Mouse (Mus musculus) midbrain, embryonic 13.5 days (tissue): ENCODE data around the gene Ntn5. TPM values are rescaled to one million over a fixed set of nuclear protein-coding genes. Genes with fewer than 3 reads are reported as not detected.

Source experiments
- ATAC-seq: fragments of 200-750 bp; cut with Nextera tagmentation; 2 replicates; pipeline ENCODE4 v1.8.0; 2017; ENCODE audit warnings: mild to moderate bottlenecking, moderate TSS enrichment, moderate library complexity
- H3K27ac ChIP-seq: fragments of 300-500 bp; sonication (generic); 2 replicates; pipeline ENCODE4 v1.5.1; 2015; ENCODE audit warnings: inconsistent platforms, mild to moderate bottlenecking, moderate library complexity
- H3K27me3 ChIP-seq: fragments of 300-500 bp; sonication (generic); 2 replicates; pipeline ENCODE4 v1.6.1; 2015; ENCODE audit warnings: mild to moderate bottlenecking, inconsistent platforms
- H3K36me3 ChIP-seq: fragments of 300-500 bp; sonication (generic); 2 replicates; pipeline ENCODE4 v1.6.1; 2015; ENCODE audit warnings: mild to moderate bottlenecking, inconsistent platforms
- H3K4me1 ChIP-seq: fragments of 300-500 bp; sonication (generic); replicated peaks from 2 replicates; pipeline ENCODE4 v1.6.1; 2015; ENCODE audit warnings: inconsistent platforms
- H3K4me2 ChIP-seq: fragments of 300-500 bp; sonication (generic); replicated peaks from 2 replicates; pipeline ENCODE4 v1.6.1; 2015; ENCODE audit warnings: moderate library complexity, mild to moderate bottlenecking, inconsistent platforms
- H3K4me3 ChIP-seq: fragments of 300-500 bp; sonication (generic); replicated peaks from 2 replicates; pipeline ENCODE4 v1.5.1; 2015; ENCODE audit warnings: mild to moderate bottlenecking, inconsistent platforms
- H3K9ac ChIP-seq: fragments of 300-500 bp; sonication (generic); replicated peaks from 2 replicates; pipeline ENCODE4 v1.6.1; 2015; ENCODE audit warnings: mild to moderate bottlenecking, inconsistent platforms
- H3K9me3 ChIP-seq: fragments of 300-500 bp; sonication (generic); 2 replicates; pipeline ENCODE4 v1.6.1; 2016; ENCODE audit warnings: mild to moderate bottlenecking, inconsistent platforms
- WGBS: fragments of 180-500 bp; shearing (Covaris S2); methylation state at CpG from one replicate; pipeline ENCODE4 v1.1.7; 2015; 5-methylcytosine and 5-hydroxymethylcytosine counted together
- polyA plus RNA-seq: library from polyadenylated mRNA; unstranded; fragments of >200 nt; fragmentation: Nextera tagmentation; extraction: Ambion mirVana; gene quantifications from 2 replicates; pipeline ENCODE4 v1.2.1, GENCODE M21; 2015

The Ntn5 gene
- polyA plus RNA-seq, 1 experiment from 2014 or later: 0.59 TPM

GRCm38 (mm10) chr7:45702809-45703520 lies 19.1 kb downstream of the Ntn5 start:
- no peaks in the 10 kb centered on the region for H3K36me3 ChIP-seq
- 90% methylated on average over 17 of the region's 17 CpGs for WGBS
- no peaks in the 10 kb centered on the region for H3K9me3 ChIP-seq
- H3K9ac ChIP-seq: peak overlapping the region; percentile 72
- peaks cover 25% of the 10 kb centered on the region for H3K27me3 ChIP-seq
- H3K4me3 ChIP-seq: peak overlapping the region; percentile 57
- H3K4me1 ChIP-seq: peaks cover 82% of the 10 kb centered on the region
- peak overlapping the region; percentile 93 for H3K27ac ChIP-seq
- ATAC-seq: no peak
- peak overlapping the region; percentile 98 for H3K4me2 ChIP-seq

- H3K4me3 ChIP-seq: peak overlapping the region; percentile 57
- no peak for ATAC-seq
Observed at GRCm38 (mm10) chr7:45703521-45704033, 19.8 kb downstream of the Ntn5 start.

GRCm38 (mm10) chr7:45704046-45704559 lies 20.3 kb downstream of the Ntn5 start:
- Histone ChIP-seq H3K4me2 (peak overlapping the region; percentile 98), H3K9me3 (no peaks in the 10 kb centered on the region), H3K27ac (peak overlapping the region; percentile 93), H3K36me3 (no peaks in the 10 kb centered on the region), H3K9ac (peak overlapping the region; percentile 72), H3K4me3 (peak overlapping the region; percentile 57), H3K4me1 (peaks cover 89% of the 10 kb centered on the region), H3K27me3 (peaks cover 14% of the 10 kb centered on the region)
- ATAC-seq: peak; percentile 64
- WGBS: under 1% methylated on average over 13 of the region's 13 CpGs

More at GRCm38 (mm10) chr7:45703521-45704033, 19.8 kb downstream of the Ntn5 start:
- no peaks in the 10 kb centered on the region for H3K9me3 ChIP-seq
- peak overlapping the region; percentile 98 for H3K4me2 ChIP-seq
- peak overlapping the region; percentile 72 for H3K9ac ChIP-seq
- H3K4me1 ChIP-seq: peaks cover 86% of the 10 kb centered on the region
- H3K36me3 ChIP-seq: no peaks in the 10 kb centered on the region
- H3K27ac ChIP-seq: peak overlapping the region; percentile 93
- 43% methylated on average over 12 of the region's 12 CpGs for WGBS
- H3K27me3 ChIP-seq: peaks cover 19% of the 10 kb centered on the region

GRCm38 (mm10) chr7:45704730-45705442 lies 21.1 kb downstream of the Ntn5 start, which contains the start of gene Dbp:
Dbp (plus strand) TSS chr7:45705088.
- Histone ChIP-seq H3K27ac (peak within 1 kb of the TSS; percentile 93), H3K4me1 (peaks cover 90% of the 10 kb centered on the region), H3K4me2 (peak within 1 kb of the TSS; percentile 98), H3K4me3 (peak within 1 kb of the TSS; percentile 57), H3K9me3 (no peaks in the 10 kb centered on the region), H3K36me3 (peaks cover 2% of the 10 kb centered on the region), H3K9ac (peak within 1 kb of the TSS; percentile 80), H3K27me3 (peaks cover 6% of the 10 kb centered on the region; the same call in 1 of the 2 replicates)
- ATAC-seq: peak; percentile 81
- under 1% methylated on average over 36 of the region's 36 CpGs for WGBS

GRCm38 (mm10) chr7:45705443-45705864 lies 21.6 kb downstream of the Ntn5 start:
- H3K9me3 ChIP-seq: no peaks in the 10 kb centered on the region
- peak overlapping the region; percentile 98 for H3K4me2 ChIP-seq
- peaks cover 90% of the 10 kb centered on the region for H3K4me1 ChIP-seq
- no peak for ATAC-seq
- H3K27me3 ChIP-seq: peaks cover under 1% of the 10 kb centered on the region; the same call in 1 of the 2 replicates
- H3K9ac ChIP-seq: peak overlapping the region; percentile 58
- H3K36me3 ChIP-seq: peaks cover 8% of the 10 kb centered on the region
- H3K27ac ChIP-seq: peak overlapping the region; percentile 70
- WGBS: under 1% methylated on average over 21 of the region's 21 CpGs
- peak overlapping the region; percentile 57 for H3K4me3 ChIP-seq

GRCm38 (mm10) chr7:45705873-45706281 lies 22.1 kb downstream of the Ntn5 start:
- WGBS: 0% methylated on average over 7 of the region's 7 CpGs
- H3K4me2 ChIP-seq: peak overlapping the region; percentile 98
- H3K4me1 ChIP-seq: peaks cover 91% of the 10 kb centered on the region
- H3K36me3 ChIP-seq: peaks cover 12% of the 10 kb centered on the region
- no peak overlapping the region for H3K27ac ChIP-seq
- H3K4me3 ChIP-seq: peak overlapping the region; percentile 57
- no peaks in the 10 kb centered on the region for H3K9me3 ChIP-seq
- peak overlapping the region; percentile 80 for H3K9ac ChIP-seq
- ATAC-seq: no peak
- H3K27me3 ChIP-seq: no peaks in the 10 kb centered on the region

- no peaks in the 10 kb centered on the region for H3K27me3 ChIP-seq
- H3K9me3 ChIP-seq: no peaks in the 10 kb centered on the region
- ATAC-seq: no peak
- peak overlapping the region; percentile 57 for H3K4me3 ChIP-seq
- under 1% methylated on average over 38 of the region's 45 CpGs for WGBS
- H3K27ac ChIP-seq: peak overlapping the region; percentile 85; the same call in 1 of the 2 replicates
- H3K4me1 ChIP-seq: peaks cover 83% of the 10 kb centered on the region
- H3K36me3 ChIP-seq: peaks cover 21% of the 10 kb centered on the region
- H3K9ac ChIP-seq: peak overlapping the region; percentile 80
- peak overlapping the region; percentile 98 for H3K4me2 ChIP-seq
Observed at GRCm38 (mm10) chr7:45706721-45707241, 23.0 kb downstream of the Ntn5 start.

- Histone ChIP-seq H3K27me3 (no peaks in the 10 kb centered on the region), H3K4me2 (peak overlapping the region; percentile 98), H3K9me3 (no peaks in the 10 kb centered on the region), H3K9ac (peak overlapping the region; percentile 80), H3K4me3 (peak overlapping the region; percentile 57), H3K27ac (peak overlapping the region; percentile 85), H3K36me3 (peaks cover 28% of the 10 kb centered on the region), H3K4me1 (peaks cover 79% of the 10 kb centered on the region)
- WGBS: under 1% methylated on average over 27 of the region's 27 CpGs
- no peak for ATAC-seq
Observed at GRCm38 (mm10) chr7:45707375-45707967, 23.6 kb downstream of the Ntn5 start.

- WGBS: 53% methylated on average over 13 of the region's 13 CpGs
- peaks cover 74% of the 10 kb centered on the region for H3K4me1 ChIP-seq
Observed at GRCm38 (mm10) chr7:45708221-45708761, 24.5 kb downstream of the Ntn5 start.

GRCm38 (mm10) chr7:45709036-45709435 lies 25.2 kb downstream of the Ntn5 start:
- WGBS: 27% methylated on average over 6 of the region's 6 CpGs
- ATAC-seq: peak; percentile 21
- Histone ChIP-seq H3K9me3 (no peaks in the 10 kb centered on the region), H3K4me1 (peaks cover 70% of the 10 kb centered on the region), H3K4me2 (peak overlapping the region; percentile 98), H3K27ac (peak overlapping the region; percentile 85), H3K36me3 (peaks cover 39% of the 10 kb centered on the region), H3K4me3 (no peak overlapping the region; the same call in 1 of the 2 replicates), H3K27me3 (no peaks in the 10 kb centered on the region), H3K9ac (no peak overlapping the region; the same call in 1 of the 2 replicates)

More at GRCm38 (mm10) chr7:45708221-45708761, 24.5 kb downstream of the Ntn5 start:
- Histone ChIP-seq H3K36me3 (peaks cover 36% of the 10 kb centered on the region), H3K9ac (no peak overlapping the region), H3K4me3 (no peak overlapping the region), H3K27me3 (no peaks in the 10 kb centered on the region), H3K4me2 (peak overlapping the region; percentile 98), H3K27ac (peak overlapping the region; percentile 85), H3K9me3 (no peaks in the 10 kb centered on the region)
- no peak for ATAC-seq
